Mouse (Mus musculus): ENCODE results near the gene Ctrc.
"Not testable (repeated sequence)": the region's sequence is repeated elsewhere in the genome, so short reads cannot be mapped to it uniquely, and the experiment has no call there.

Ctrc gene

GRCm38 (mm10) chr4:141790524-141790990 is 55.6 kb downstream of the Ctrc start, which contains the start of gene Dnajc16:
Gene Dnajc16 (minus strand): TSS chr4:141790931.
- DNase-seq (ENCODE audit: extremely low spot score, low read depth, low spot score) = peak; percentile 98

GRCm38 (mm10) chr4:141789564-141790218 is 56.5 kb downstream of the Ctrc start:
- no peak for DNase-seq (ENCODE audit: extremely low spot score, low read depth, low spot score)

GRCm38 (mm10) chr4:141787462-141787861 is 58.7 kb downstream of the Ctrc start:
- no peak for DNase-seq (ENCODE audit: extremely low spot score, low read depth, low spot score)

GRCm38 (mm10) chr4:141787046-141787445 is 59.1 kb downstream of the Ctrc start:
- DNase-seq (ENCODE audit: extremely low spot score, low read depth, low spot score) = no peak

GRCm38 (mm10) chr4:141786141-141786540 is 60.0 kb downstream of the Ctrc start:
- DNase-seq (ENCODE audit: extremely low spot score, low read depth, low spot score) = no peak

- no peak for DNase-seq (ENCODE audit: extremely low spot score, low read depth, low spot score)
These were observed 61.3 kb downstream of the Ctrc start for GRCm38 (mm10) chr4:141784835-141785234.

- no peak for DNase-seq (ENCODE audit: extremely low spot score, low read depth, low spot score)
These were observed 64.8 kb downstream of the Ctrc start for GRCm38 (mm10) chr4:141781201-141781985.

- DNase-seq (ENCODE audit: extremely low spot score, low read depth, low spot score) = no peak
These were observed 66.3 kb downstream of the Ctrc start for GRCm38 (mm10) chr4:141779828-141780227.

- DNase-seq (ENCODE audit: extremely low spot score, low read depth, low spot score) = not testable (repeated sequence)
These were observed 73.1 kb downstream of the Ctrc start for GRCm38 (mm10) chr4:141773019-141773418.

GRCm38 (mm10) chr4:141771823-141772222 is 74.3 kb downstream of the Ctrc start:
- DNase-seq (ENCODE audit: extremely low spot score, low read depth, low spot score) = no peak

- no peak for DNase-seq (ENCODE audit: extremely low spot score, low read depth, low spot score)
These were observed 76.5 kb downstream of the Ctrc start for GRCm38 (mm10) chr4:141769501-141770160.

- no peak for DNase-seq (ENCODE audit: extremely low spot score, low read depth, low spot score)
These were observed 78.7 kb downstream of the Ctrc start for GRCm38 (mm10) chr4:141767353-141768036.

GRCm38 (mm10) chr4:141766668-141767352 is 79.3 kb downstream of the Ctrc start:
- DNase-seq (ENCODE audit: extremely low spot score, low read depth, low spot score) = no peak

- DNase-seq (ENCODE audit: extremely low spot score, low read depth, low spot score) = no peak
These were observed 79.9 kb downstream of the Ctrc start for GRCm38 (mm10) chr4:141766316-141766667.

- DNase-seq (ENCODE audit: extremely low spot score, low read depth, low spot score) = no peak
These were observed 81.2 kb downstream of the Ctrc start for GRCm38 (mm10) chr4:141765008-141765407.

All from hindlimb bud, embryonic 11.5 days (tissue).